Mouse (Mus musculus): ENCODE measurements around the gene Kcnh4.

Gene Kcnh4

DNA sequence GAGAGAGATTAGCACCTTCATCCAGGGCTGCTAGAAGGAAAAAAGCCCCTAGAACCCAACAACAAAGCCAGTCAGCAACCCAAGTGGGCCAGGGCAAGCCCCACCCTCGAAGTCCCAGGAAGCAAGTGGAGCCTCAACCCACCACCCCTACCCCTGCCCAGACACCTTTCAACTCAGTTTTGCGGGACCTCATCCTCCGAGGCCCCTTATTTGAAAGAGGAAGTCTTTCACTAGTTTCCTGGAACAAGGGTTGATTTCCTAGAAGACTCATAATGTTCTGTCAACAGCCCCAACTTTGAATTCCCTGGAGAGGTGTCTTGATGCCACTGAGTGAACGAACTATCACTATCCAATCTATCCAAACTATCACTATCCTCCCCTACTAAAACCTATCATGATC lies 29.8 kb downstream of the Kcnh4 start:
- no peak for DNase-seq

DNA sequence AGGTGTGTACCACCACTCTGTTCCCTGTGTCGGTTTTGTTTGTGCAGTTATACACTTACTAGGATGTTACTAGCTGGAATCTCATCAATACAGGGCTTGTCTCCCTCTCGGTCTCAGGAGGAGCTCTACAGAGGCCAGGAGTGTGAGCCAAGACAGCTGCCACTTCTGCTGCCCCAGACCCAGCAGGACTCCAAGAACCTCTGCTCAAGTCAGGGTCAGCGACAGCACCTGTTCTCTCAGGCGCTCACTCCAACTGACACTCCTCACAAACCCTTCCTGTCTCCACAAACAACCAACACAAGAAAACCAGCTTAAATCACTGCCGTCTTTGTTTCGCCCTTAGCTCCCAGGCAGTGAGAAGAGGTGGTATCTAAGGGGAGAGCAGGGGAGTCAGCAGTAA lies 31.1 kb downstream of the Kcnh4 start:
- no peak for DNase-seq

- no peak for DNase-seq
Measured at GRCm38 (mm10) chr11:100727201-100727600, 32.5 kb downstream of the Kcnh4 start.

GRCm38 (mm10) chr11:100724919-100725512 lies 34.7 kb downstream of the Kcnh4 start:
- no peak for DNase-seq

GRCm38 (mm10) chr11:100722493-100723028 lies 37.2 kb downstream of the Kcnh4 start:
- DNase-seq: no peak

DNA sequence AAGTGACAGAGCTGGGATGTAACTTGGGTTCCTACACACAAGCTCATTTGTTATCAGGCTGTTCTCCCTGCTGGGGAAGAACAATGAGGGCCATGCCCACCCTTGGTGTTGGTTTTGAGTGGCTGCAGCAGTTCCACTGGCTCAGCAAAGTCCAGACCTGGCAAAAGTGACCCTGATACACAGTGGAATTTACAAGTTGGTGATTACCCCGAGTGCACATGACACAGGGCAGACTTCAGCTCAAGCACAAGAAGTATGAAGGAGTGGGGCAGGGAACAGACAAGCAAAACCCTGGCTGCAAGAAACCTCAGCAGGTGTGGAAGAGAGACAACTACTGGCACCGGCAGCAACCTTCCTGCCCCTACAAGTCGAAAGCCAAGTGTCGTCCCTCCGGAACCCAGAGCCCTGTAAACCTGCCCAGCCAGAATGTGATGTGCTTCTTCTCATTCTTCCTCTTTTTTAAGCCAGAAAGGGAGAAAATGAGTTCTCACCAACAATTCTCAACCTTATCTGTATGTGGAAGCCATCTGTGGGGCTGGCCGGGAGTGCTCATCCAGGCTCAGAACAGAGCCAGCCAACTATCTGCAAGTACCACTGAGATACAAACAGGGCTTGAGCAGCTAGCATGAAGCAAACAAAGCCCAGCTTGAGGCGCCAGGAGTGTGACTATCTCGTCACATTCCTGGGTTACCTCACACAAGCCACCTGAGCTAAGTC lies 37.8 kb downstream of the Kcnh4 start:
- no peak for DNase-seq

DNA sequence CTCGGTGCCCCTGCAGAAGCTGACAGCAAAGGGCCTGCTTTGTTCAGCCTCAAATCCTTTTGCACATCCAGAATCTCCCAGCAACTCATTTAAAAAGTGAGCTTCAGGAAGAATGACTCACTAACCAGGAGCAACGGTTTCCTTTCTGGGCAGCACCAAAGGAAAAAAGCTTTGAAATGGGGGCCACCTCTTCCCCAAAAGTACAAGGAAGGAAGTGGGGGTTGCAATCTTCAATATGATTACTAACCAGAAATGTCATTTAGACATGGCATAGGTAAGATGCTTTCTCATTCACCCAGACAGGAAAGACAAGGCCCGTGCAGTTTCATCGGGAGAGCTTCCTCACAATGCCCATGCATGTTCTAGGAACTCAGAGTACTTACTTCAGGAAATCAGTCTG lies 38.5 kb downstream of the Kcnh4 start:
- no peak for DNase-seq

DNA sequence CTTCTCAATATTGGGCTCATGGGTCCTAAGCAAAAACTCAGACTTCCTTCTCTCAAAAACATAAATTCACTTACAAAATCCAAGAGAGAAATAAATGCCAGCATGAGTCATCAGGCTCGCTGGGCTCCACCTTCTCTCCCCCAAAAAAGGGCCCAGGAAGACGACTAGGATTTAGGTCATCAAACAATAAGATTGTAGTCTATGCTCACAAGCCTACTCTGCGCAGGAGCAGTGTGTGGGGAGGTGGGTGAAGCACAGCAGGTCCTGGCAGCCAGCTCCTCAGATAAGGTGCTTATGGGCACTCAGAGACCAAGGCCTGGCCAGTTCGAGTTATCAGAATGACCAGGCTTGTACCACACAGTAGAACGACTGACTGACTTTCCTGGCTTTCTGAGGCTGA lies 39.4 kb downstream of the Kcnh4 start:
- DNase-seq: no peak

DNA sequence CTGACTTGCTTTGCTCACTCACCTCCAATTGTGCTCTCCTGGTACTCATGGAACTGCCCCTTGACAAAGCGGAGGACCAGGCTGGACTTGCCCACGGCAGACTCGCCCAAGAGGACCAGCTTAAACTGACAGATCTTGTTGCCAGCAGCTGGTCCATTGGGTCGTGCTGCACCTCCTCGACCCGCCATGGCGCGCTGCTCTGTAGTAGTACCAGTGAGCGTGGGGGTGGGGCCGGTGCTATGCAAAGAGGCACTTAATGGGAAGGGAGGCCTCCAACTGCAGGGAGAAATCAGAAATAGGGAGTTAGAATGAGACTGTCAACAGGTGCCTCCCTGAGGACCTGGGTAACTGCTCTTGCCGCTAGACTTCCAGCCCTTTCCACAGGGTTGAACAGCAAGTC lies 39.8 kb downstream of the Kcnh4 start:
- DNase-seq: no peak

- no peak for DNase-seq
Measured at GRCm38 (mm10) chr11:100719312-100719711, 40.4 kb downstream of the Kcnh4 start.

DNA sequence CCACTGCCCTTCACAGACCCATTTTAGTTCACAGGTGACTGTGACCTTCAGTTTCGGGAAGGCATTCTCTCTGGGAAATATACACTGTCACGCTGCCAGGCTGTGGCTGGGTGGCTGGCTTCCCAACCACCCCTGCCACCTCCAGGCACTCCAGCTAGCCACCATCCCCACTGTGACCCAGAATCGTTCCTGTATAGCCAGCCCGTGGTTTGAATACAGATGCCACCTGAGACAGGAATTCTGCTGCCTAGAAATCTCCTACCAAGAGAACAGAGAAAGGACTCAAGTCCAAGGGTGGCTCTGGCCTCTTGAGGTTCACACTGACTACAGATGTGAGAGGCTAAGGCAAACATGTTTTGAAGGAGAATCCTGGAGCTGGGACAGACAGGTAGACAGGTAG lies 40.9 kb downstream of the Kcnh4 start:
- DNase-seq: no peak

- DNase-seq: no peak
Measured at GRCm38 (mm10) chr11:100718462-100718861, 41.3 kb downstream of the Kcnh4 start.

GRCm38 (mm10) chr11:100716649-100717048 lies 43.1 kb downstream of the Kcnh4 start:
- DNase-seq: no peak

GRCm38 (mm10) chr11:100714948-100715347 lies 44.8 kb downstream of the Kcnh4 start:
- DNase-seq: no peak

DNA sequence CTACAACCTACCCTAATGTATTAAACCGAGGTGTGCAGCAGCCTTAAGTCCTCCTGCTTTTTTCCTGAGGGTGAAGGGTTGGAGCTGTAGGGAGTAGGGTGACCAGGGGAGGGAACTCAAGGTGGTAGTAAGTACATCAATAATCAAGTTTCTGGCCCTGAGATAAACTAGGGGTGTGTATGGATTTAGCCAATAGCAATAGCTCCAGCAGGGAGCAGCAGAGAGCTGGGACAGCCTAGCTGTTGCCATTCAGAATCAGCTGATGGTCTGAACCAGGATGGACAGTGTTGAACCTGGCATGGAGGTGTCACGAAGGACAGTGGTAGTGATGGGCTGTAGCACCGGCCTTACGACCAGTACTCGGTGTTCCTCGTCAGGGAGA lies 45.2 kb downstream of the Kcnh4 start:
- peak; percentile 75 to 78 for DNase-seq

GRCm38 (mm10) chr11:100713735-100714533 lies 45.8 kb downstream of the Kcnh4 start, which contains the start of gene Hspb9:
Gene Hspb9 (plus strand): TSS chr11:100713850.
- peak; percentile 63 to 66 for DNase-seq

- DNase-seq: no peak
Measured at GRCm38 (mm10) chr11:100713174-100713573, 46.6 kb downstream of the Kcnh4 start.

GRCm38 (mm10) chr11:100711783-100712615 lies 47.7 kb downstream of the Kcnh4 start, which contains the start of gene Kat2a:
Gene Kat2a (minus strand): TSS chr11:100712465.
- DNase-seq: peak; percentile 59 to 69

DNA sequence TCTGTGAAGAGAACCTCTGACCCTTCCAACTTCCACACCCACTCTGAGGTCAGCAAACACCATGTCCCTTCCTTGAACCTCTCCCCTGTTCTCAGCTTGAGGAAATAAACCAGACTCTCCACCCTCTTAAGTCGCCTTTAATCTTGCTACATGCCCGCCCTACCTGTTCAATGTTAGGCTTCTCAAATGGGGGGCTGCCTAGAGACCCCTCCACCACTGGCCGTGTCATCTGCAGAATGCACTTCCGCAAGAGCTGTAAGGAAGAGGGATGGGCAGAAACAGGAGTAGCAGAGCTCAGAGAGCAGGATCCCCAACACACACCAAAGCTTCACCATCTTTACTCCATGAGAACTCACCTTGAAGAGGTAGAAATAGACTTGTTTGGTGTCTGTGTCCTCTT lies 48.8 kb downstream of the Kcnh4 start:
- DNase-seq: no peak

- DNase-seq: no peak
Measured at GRCm38 (mm10) chr11:100710528-100710927, 49.2 kb downstream of the Kcnh4 start.

GRCm38 (mm10) chr11:100709201-100709810 lies 50.4 kb downstream of the Kcnh4 start:
- no peak for DNase-seq

- no peak for DNase-seq
Measured at GRCm38 (mm10) chr11:100705095-100705747, 54.5 kb downstream of the Kcnh4 start.
